Mouse (Mus musculus): ENCODE measurements around the gene Eef1akmt3. TPM values are rescaled to one million over a fixed set of nuclear protein-coding genes. Genes with fewer than 3 reads are reported as not detected.

Gene Eef1akmt3
- polyA plus RNA-seq, 1 experiment from 2014 or later, result 0.34 TPM

- no peak for ATAC-seq (ENCODE audit: low FRiP score)
- Histone ChIP-seq H3K36me3 (peaks cover 29% of the 10 kb centered on the region), H3K4me3 (peak overlapping the region; percentile 94), H3K9ac (peak overlapping the region; percentile 99), H3K9me3 (replicated peaks) (no peaks in the 10 kb centered on the region), H3K27me3 (0 out of 2 replicates have a peak, but pooled peaks cover 6% of the 10 kb centered on the region), H3K4me2 (replicated peaks) (peak overlapping the region; percentile 94), H3K27ac (peak overlapping the region; percentile 97), H3K4me1 (peaks cover 37% of the 10 kb centered on the region)
- WGBS, result under 1% methylated on average over 47 of the region's 92 CpGs
Observed at GRCm38 (mm10) chr10:127059174-127059967, 18.1 kb upstream of the Eef1akmt3 start.

DNA sequence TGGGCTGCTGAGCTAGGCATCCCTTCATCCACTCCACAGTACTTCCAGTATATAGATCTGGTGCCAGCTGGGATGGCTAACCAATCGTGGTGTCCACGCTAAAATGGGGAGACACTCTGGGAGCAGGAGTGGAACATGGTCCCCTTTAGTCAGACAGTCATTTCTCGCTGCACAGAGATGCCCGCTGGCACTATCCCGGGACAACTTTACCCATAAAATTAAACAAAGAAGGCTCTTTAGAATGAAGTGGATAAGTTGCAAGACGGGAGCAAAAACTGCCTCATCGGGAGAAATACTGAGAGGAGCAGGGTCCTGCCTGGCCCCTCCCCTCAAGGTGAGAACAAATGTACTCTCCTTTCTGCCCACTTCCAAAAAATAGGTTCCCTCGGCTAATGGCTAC, 17.4 kb upstream of the Eef1akmt3 start:
- Histone ChIP-seq H3K36me3 (peaks cover 31% of the 10 kb centered on the region), H3K9ac (peak overlapping the region; percentile 99), H3K4me3 (peak overlapping the region; percentile 94), H3K27ac (peak overlapping the region; percentile 97), H3K4me2 (replicated peaks) (peak overlapping the region; percentile 94), H3K27me3 (0 out of 2 replicates have a peak, but pooled peaks cover 6% of the 10 kb centered on the region), H3K4me1 (peaks cover 37% of the 10 kb centered on the region), H3K9me3 (replicated peaks) (no peaks in the 10 kb centered on the region)
- ATAC-seq (ENCODE audit: low FRiP score), result no peak
- 6% methylated on average over 8 of the region's 8 CpGs for WGBS

DNA sequence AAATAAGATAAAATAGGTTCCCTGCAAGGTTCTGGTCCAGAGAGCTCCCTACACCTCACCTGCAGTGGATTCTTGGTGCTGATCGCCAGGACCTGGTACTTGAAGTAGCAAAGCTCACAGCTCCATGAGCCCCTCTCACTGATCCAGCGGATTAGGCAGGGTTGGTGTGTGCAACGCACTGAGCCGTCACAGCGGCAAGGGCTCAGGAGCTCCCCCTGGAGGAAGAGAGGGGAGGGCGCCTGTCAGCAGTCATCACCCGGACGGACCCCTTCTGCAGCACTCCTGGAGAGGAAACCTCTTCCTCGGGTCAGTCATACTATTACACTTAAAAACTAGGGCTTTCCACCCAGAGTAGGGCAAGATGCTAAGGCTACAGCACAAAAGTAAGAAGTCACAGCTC, 16.8 kb upstream of the Eef1akmt3 start:
- WGBS, result 2% methylated on average over 9 of the region's 9 CpGs
- peak overlapping the region; percentile 94 for H3K4me3 ChIP-seq
- H3K9me3 ChIP-seq (replicated peaks), result no peaks in the 10 kb centered on the region
- H3K36me3 ChIP-seq, result peaks cover 36% of the 10 kb centered on the region
- peak overlapping the region; percentile 94 for H3K4me2 ChIP-seq (replicated peaks)
- ATAC-seq (ENCODE audit: low FRiP score), result 0 out of 2 replicates have a peak, but pooled peaks have one; percentile 3
- peak overlapping the region; percentile 99 for H3K9ac ChIP-seq
- H3K27ac ChIP-seq, result 0 out of 2 replicates have a peak overlapping the region, but pooled peaks have one; percentile 97
- H3K4me1 ChIP-seq, result peaks cover 37% of the 10 kb centered on the region
- H3K27me3 ChIP-seq, result 0 out of 2 replicates have a peak, but pooled peaks cover 6% of the 10 kb centered on the region

DNA sequence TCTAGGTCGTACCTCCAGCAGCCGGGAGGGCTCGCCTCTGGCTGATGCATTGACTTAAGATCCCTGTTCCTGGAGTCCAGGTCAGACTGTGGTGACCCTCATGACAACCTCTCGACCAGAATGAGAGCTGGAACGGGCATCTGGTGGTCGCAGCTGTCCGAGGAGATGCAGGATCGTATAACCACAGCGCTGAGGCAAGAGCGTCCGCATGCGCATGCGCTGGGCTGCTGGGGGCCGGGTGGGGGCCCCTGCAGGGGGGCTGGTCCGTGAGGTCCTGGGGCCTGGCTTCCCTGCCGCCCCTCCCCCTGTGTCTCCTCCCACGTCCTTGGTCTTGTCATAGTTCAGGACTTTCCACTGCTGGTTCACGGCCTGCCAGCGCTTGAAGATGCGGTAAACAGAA, 15.2 kb upstream of the Eef1akmt3 start:
- H3K27ac ChIP-seq, result no peak overlapping the region
- H3K27me3 ChIP-seq, result peaks cover 17% of the 10 kb centered on the region

DNA sequence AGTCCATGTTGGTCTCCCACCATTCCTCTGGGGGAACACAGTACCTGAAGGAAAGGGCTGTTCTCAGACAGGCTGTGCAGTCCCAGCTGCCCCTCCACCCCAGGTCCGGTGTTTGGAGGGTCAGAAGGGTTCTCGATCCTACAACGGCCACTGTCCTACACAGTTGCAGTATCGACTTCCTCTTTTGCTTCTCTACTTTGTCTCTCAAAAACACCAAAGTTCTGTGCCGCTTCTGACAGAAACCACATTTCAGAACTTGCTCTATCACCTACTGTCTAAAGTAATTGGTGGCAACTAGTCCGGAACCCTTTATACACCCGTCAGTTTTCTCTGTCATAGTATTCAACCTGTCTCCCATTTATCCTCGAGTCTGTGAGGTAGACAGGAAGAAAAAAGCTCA, 14.1 kb upstream of the Eef1akmt3 start:
- Histone ChIP-seq H3K36me3 (peaks cover 39% of the 10 kb centered on the region), H3K27ac (no peak overlapping the region), H3K4me2 (replicated peaks) (no peak overlapping the region), H3K4me1 (peaks cover 21% of the 10 kb centered on the region), H3K4me3 (no peak overlapping the region), H3K27me3 (peaks cover 28% of the 10 kb centered on the region), H3K9ac (no peak overlapping the region), H3K9me3 (replicated peaks) (no peaks in the 10 kb centered on the region)
- no peak for ATAC-seq (ENCODE audit: low FRiP score)
- 92% methylated on average over 8 of the region's 8 CpGs for WGBS

More for the DNA sequence above, 15.2 kb upstream of the Eef1akmt3 start:
- peaks cover 39% of the 10 kb centered on the region for H3K36me3 ChIP-seq
- ATAC-seq (ENCODE audit: low FRiP score), result no peak
- 86% methylated on average over 20 of the region's 20 CpGs for WGBS
- no peak overlapping the region for H3K9ac ChIP-seq
- H3K4me2 ChIP-seq (replicated peaks), result no peak overlapping the region
- no peak overlapping the region for H3K4me3 ChIP-seq
- H3K9me3 ChIP-seq (replicated peaks), result no peaks in the 10 kb centered on the region
- H3K4me1 ChIP-seq, result peaks cover 32% of the 10 kb centered on the region

- H3K27me3 ChIP-seq, result peaks cover 36% of the 10 kb centered on the region
- ATAC-seq (ENCODE audit: low FRiP score), result no peak
- H3K4me3 ChIP-seq, result no peak overlapping the region
- peaks cover 23% of the 10 kb centered on the region for H3K4me1 ChIP-seq
- H3K9me3 ChIP-seq (replicated peaks), result no peaks in the 10 kb centered on the region
- H3K36me3 ChIP-seq, result peaks cover 39% of the 10 kb centered on the region
- H3K9ac ChIP-seq, result no peak overlapping the region
- WGBS, result 65% methylated on average over 4 of the region's 4 CpGs
- H3K27ac ChIP-seq, result no peak overlapping the region
- H3K4me2 ChIP-seq (replicated peaks), result no peak overlapping the region
Observed at GRCm38 (mm10) chr10:127054646-127055045, 13.3 kb upstream of the Eef1akmt3 start.

GRCm38 (mm10) chr10:127050119-127050474, 8.8 kb upstream of the Eef1akmt3 start:
- Histone ChIP-seq H3K9me3 (replicated peaks) (no peaks in the 10 kb centered on the region), H3K27ac (no peak overlapping the region), H3K36me3 (peaks cover 17% of the 10 kb centered on the region), H3K4me2 (replicated peaks) (no peak overlapping the region), H3K27me3 (peaks cover 53% of the 10 kb centered on the region), H3K4me1 (peaks cover 12% of the 10 kb centered on the region; the same call in 1 of the 2 replicates), H3K9ac (no peak overlapping the region), H3K4me3 (peak overlapping the region; percentile 7; the same call in 1 of the 2 replicates)
- WGBS, result 23% methylated on average over 10 of the region's 10 CpGs
- ATAC-seq (ENCODE audit: low FRiP score), result no peak

GRCm38 (mm10) chr10:127049395-127050118, 8.2 kb upstream of the Eef1akmt3 start:
- ATAC-seq (ENCODE audit: low FRiP score), result no peak
- 4% methylated on average over 29 of the region's 29 CpGs for WGBS
- Histone ChIP-seq H3K27ac (no peak overlapping the region), H3K4me2 (replicated peaks) (peak overlapping the region; percentile 6; the same call in 1 of the 2 replicates), H3K9me3 (replicated peaks) (no peaks in the 10 kb centered on the region), H3K4me1 (peaks cover 12% of the 10 kb centered on the region; the same call in 1 of the 2 replicates), H3K36me3 (peaks cover 17% of the 10 kb centered on the region), H3K27me3 (peaks cover 53% of the 10 kb centered on the region), H3K9ac (no peak overlapping the region), H3K4me3 (peak overlapping the region; percentile 7; the same call in 1 of the 2 replicates)

DNA sequence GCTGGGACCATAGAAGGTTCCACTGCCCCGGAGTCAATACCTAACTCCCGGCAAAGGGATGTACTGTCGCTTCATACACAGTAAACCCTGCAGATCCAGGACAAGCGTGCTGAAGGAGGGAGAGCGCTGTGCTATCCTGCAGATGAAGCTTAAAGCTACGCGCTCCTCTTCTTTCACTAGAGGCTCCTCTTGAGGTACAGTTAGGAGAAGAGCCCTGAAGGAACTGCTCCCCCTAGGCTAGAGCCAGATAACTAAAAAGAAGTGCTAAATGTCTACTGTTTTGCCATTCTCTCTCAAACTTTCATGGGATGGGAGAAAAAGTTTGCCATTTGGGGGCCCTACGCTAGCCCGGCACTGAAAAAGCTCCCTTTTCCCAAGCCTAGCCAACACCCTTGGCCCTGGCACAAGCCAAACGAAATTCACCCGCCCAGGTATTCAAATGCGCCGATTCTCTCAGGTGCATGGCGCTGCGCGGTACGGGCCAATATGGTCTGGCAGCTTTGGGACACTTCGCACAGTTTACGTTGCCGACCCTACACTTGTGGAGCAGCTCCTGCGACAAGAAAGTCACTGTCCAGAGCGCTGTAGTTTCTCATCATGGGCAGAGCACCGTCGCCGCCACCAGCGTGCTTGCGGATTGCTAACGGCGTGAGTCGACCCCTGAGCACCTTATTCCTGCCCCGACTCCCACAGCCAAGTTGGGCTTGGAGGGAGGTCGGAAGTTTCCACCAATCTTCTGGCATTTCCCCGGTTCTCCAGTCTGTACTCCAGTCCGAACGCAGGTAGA, 7.5 kb upstream of the Eef1akmt3 start:
- H3K9me3 ChIP-seq (replicated peaks), result no peaks in the 10 kb centered on the region
- WGBS, result 5% methylated on average over 35 of the region's 35 CpGs
- H3K4me2 ChIP-seq (replicated peaks), result peak overlapping the region; percentile 6; the same call in 1 of the 2 replicates
- H3K27ac ChIP-seq, result no peak overlapping the region
- ATAC-seq (ENCODE audit: low FRiP score), result no peak
- peaks cover 13% of the 10 kb centered on the region; the same call in 1 of the 2 replicates for H3K36me3 ChIP-seq
- peak overlapping the region; percentile 7; the same call in 1 of the 2 replicates for H3K4me3 ChIP-seq
- peaks cover 53% of the 10 kb centered on the region for H3K27me3 ChIP-seq
- H3K4me1 ChIP-seq, result peaks cover 12% of the 10 kb centered on the region; the same call in 1 of the 2 replicates
- H3K9ac ChIP-seq, result no peak overlapping the region

DNA sequence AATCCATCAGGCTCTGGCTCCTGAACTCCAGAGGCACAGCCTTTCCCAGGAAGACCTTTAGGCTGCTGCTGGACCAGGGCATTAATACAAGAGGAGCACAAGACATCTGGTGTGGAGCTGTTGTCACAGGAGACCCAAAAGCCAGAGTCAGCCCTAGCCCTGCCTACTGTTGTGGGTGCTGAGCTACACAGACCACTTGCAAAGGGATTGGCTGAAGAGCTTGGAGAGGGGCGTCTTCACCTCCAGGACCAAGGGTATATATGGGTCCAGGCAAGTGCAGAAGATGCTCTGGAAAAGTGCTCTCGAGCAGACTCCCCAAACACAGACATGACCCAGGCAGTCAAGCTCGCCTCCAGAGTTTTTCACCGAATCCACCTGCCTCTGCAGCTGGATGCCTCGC, 6.6 kb upstream of the Eef1akmt3 start, which contains the start of gene Cyp27b1:
Gene Cyp27b1, plus strand, starts transcription at position 297 of the 400 bp plus-strand sequence.
- peak within 1 kb of the TSS; percentile 6; the same call in 1 of the 2 replicates for H3K4me2 ChIP-seq (replicated peaks)
- H3K9ac ChIP-seq, result no peak within 1 kb of the TSS
- H3K36me3 ChIP-seq, result 0 out of 2 replicates have a peak, but pooled peaks cover 6% of the 10 kb centered on the region
- H3K9me3 ChIP-seq (replicated peaks), result no peaks in the 10 kb centered on the region
- H3K4me3 ChIP-seq, result 0 out of 2 replicates have a peak within 1 kb of the TSS, but pooled peaks have one; percentile 7
- WGBS, result 46% methylated on average over 5 of the region's 5 CpGs
- peaks cover 53% of the 10 kb centered on the region for H3K27me3 ChIP-seq
- no peak within 1 kb of the TSS for H3K27ac ChIP-seq
- peaks cover 12% of the 10 kb centered on the region; the same call in 1 of the 2 replicates for H3K4me1 ChIP-seq
- no peak for ATAC-seq (ENCODE audit: low FRiP score)

DNA sequence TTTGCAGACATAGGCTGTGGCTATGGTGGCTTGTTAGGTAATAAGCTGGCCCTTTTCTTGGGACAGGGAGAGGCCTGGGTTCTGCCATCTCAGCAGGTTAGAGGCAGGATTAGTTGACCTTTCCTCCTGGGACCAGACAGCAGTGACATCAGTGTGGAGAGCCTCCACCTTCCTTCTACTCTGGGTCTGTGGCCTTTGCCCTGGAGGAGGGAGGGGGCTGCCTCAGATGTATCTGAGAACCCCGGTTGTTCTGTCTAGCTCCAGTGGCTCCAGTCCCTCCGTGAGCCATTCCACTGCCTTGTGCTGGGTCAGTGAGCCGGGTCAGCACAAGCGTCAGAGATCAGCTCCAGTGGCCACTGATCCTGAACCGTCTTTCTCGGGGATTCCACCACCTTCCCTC, 1.9 kb upstream of the Eef1akmt3 start:
- Histone ChIP-seq H3K27me3 (peaks cover 19% of the 10 kb centered on the region), H3K36me3 (0 out of 2 replicates have a peak, but pooled peaks cover 5% of the 10 kb centered on the region), H3K9ac (no peak overlapping the region), H3K4me3 (no peak overlapping the region), H3K4me2 (replicated peaks) (no peak overlapping the region), H3K9me3 (replicated peaks) (no peaks in the 10 kb centered on the region), H3K4me1 (peaks cover 11% of the 10 kb centered on the region), H3K27ac (no peak overlapping the region)
- ATAC-seq (ENCODE audit: low FRiP score), result no peak
- 86% methylated on average over 6 of the region's 6 CpGs for WGBS
